Mouse (Mus musculus): ENCODE results near the gene Acot4. TPM values are rescaled to one million over a fixed set of nuclear protein-coding genes. Genes with fewer than 3 reads are reported as not detected.

The Acot4 gene
- total and polyA plus RNA-seq, 2 experiments from 2014 or later, result 0.55 to 18.2 TPM

DNA sequence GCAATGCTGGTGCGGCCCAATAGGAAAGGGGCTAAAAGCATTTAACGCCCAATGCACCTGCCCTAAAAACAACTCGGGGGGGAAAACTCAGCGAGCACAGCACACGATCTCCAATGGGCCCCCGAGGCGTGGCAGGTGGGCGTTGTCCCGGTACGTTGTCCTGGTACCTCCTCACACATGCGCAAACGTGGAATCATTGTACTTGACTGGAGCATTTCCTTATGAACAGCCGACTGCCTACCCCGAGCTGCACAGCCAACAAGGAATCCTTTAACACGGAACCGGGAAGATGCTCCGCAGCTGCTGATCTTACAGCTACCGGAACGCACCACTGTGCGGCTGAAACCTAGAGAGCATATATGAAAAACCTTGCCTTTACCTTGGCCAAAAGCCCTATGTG is 24.2 kb downstream of the Acot4 start:
- no peaks in the 10 kb centered on the region for H3K9me3 ChIP-seq (replicated peaks; ENCODE audit: control insufficient read depth, low read length)
- TF ChIP-seq CTCF (IDR thresholded peaks at IDR 0.05; ENCODE audit: low read depth) (no peak), EP300 (IDR thresholded peaks at IDR 0.05; ENCODE audit: low read depth) (no peak)
- H3K27ac ChIP-seq (ENCODE audit: low read depth), result no peak overlapping the region
- H3K4me2 ChIP-seq (ENCODE audit: low read depth, low read length), result no peak overlapping the region
- ATAC-seq (ENCODE audit: insufficient read depth, low read depth) (no peak), DNase-seq (ENCODE audit: low spot score) (no peak)
- H3K27me3 ChIP-seq (ENCODE audit: control insufficient read depth, insufficient read depth, low read length), result no peaks in the 10 kb centered on the region
- H3K36me3 ChIP-seq (replicated peaks; ENCODE audit: control insufficient read depth, insufficient read depth, low read length), result no peaks in the 10 kb centered on the region
- WGBS, result 88% methylated on average over 20 of the region's 20 CpGs
- no peaks in the 10 kb centered on the region for H3K4me1 ChIP-seq (ENCODE audit: control insufficient read depth, insufficient read depth)
- no peak overlapping the region for H3K4me3 ChIP-seq (ENCODE audit: low read depth, low read length)
- H3K9ac ChIP-seq (replicated peaks; ENCODE audit: low read depth, low read length), result no peak overlapping the region

DNA sequence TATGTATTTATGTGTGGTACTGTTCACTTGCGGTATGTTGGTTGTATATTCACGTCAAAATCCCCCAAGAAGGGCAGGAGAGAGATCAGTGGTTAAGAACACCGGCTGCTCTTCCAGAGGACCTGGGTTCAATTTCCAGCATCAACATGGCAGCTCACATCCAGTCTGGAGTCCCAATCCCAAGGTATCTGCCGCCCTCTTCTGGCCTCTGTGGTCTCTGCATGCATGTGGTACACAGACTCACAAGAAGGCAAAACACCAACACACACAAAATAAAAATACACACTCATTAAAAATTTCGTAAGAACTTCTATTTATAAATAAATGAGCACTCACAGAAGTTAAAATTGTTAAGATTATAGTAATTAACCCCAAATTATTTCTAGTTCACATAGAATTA is 25.0 kb downstream of the Acot4 start:
- no peak overlapping the region for H3K4me2 ChIP-seq (ENCODE audit: low read depth, low read length)
- H3K27me3 ChIP-seq (ENCODE audit: control insufficient read depth, insufficient read depth, low read length), result peaks cover 5% of the 10 kb centered on the region; the same call in 1 of the 2 replicates
- ATAC-seq (ENCODE audit: insufficient read depth, low read depth) (no peak), DNase-seq (ENCODE audit: low spot score) (no peak)
- no peak overlapping the region for H3K27ac ChIP-seq (ENCODE audit: low read depth)
- H3K4me1 ChIP-seq (ENCODE audit: control insufficient read depth, insufficient read depth), result no peaks in the 10 kb centered on the region
- no peak overlapping the region for H3K4me3 ChIP-seq (ENCODE audit: low read depth, low read length)
- TF ChIP-seq EP300 (IDR thresholded peaks at IDR 0.05; ENCODE audit: low read depth) (no peak), CTCF (IDR thresholded peaks at IDR 0.05; ENCODE audit: low read depth) (peak; percentile 10; the same call in 1 of the 2 replicates)
- H3K9ac ChIP-seq (replicated peaks; ENCODE audit: low read depth, low read length), result no peak overlapping the region
- H3K9me3 ChIP-seq (replicated peaks; ENCODE audit: control insufficient read depth, low read length), result no peaks in the 10 kb centered on the region
- no peaks in the 10 kb centered on the region for H3K36me3 ChIP-seq (replicated peaks; ENCODE audit: control insufficient read depth, insufficient read depth, low read length)
- WGBS, result 61% methylated on average over 5 of the region's 5 CpGs

- 73% methylated on average over 2 of the region's 2 CpGs for WGBS
- no peak overlapping the region for H3K27ac ChIP-seq (ENCODE audit: low read depth)
- no peak for ATAC-seq (ENCODE audit: insufficient read depth, low read depth)
- H3K27me3 ChIP-seq (ENCODE audit: control insufficient read depth, insufficient read depth, low read length), result peaks cover 11% of the 10 kb centered on the region
- H3K4me3 ChIP-seq (ENCODE audit: low read depth, low read length), result no peak overlapping the region
- no peaks in the 10 kb centered on the region for H3K36me3 ChIP-seq (replicated peaks; ENCODE audit: control insufficient read depth, insufficient read depth, low read length)
- no peaks in the 10 kb centered on the region for H3K9me3 ChIP-seq (replicated peaks; ENCODE audit: control insufficient read depth, low read length)
- no peaks in the 10 kb centered on the region for H3K4me1 ChIP-seq (ENCODE audit: control insufficient read depth, insufficient read depth)
- DNase-seq (ENCODE audit: low spot score), result no peak
- no peak overlapping the region for H3K9ac ChIP-seq (replicated peaks; ENCODE audit: low read depth, low read length)
- no peak overlapping the region for H3K4me2 ChIP-seq (ENCODE audit: low read depth, low read length)
- no peak for TF ChIP-seq EP300 (IDR thresholded peaks at IDR 0.05; ENCODE audit: low read depth)
- no peak for TF ChIP-seq CTCF (IDR thresholded peaks at IDR 0.05; ENCODE audit: low read depth)
These were observed 25.7 kb downstream of the Acot4 start for GRCm38 (mm10) chr12:84063833-84064232.

GRCm38 (mm10) chr12:84064621-84065020 is 26.4 kb downstream of the Acot4 start:
- 68% methylated on average over 8 of the region's 8 CpGs for WGBS
- Histone ChIP-seq H3K4me2 (ENCODE audit: low read depth, low read length) (no peak overlapping the region), H3K9me3 (replicated peaks; ENCODE audit: control insufficient read depth, low read length) (no peaks in the 10 kb centered on the region)

GRCm38 (mm10) chr12:84067752-84068151 is 29.6 kb downstream of the Acot4 start:
- 76% methylated on average over 4 of the region's 4 CpGs for WGBS
- no peak for ATAC-seq (ENCODE audit: insufficient read depth, low read depth)

More at GRCm38 (mm10) chr12:84064621-84065020, 26.4 kb downstream of the Acot4 start:
- ATAC-seq (ENCODE audit: insufficient read depth, low read depth) (no peak), DNase-seq (ENCODE audit: low spot score) (no peak)
- H3K27me3 ChIP-seq (ENCODE audit: control insufficient read depth, insufficient read depth, low read length), result peaks cover 17% of the 10 kb centered on the region
- no peak overlapping the region for H3K9ac ChIP-seq (replicated peaks; ENCODE audit: low read depth, low read length)
- H3K36me3 ChIP-seq (replicated peaks; ENCODE audit: control insufficient read depth, insufficient read depth, low read length), result no peaks in the 10 kb centered on the region
- no peak overlapping the region for H3K4me3 ChIP-seq (ENCODE audit: low read depth, low read length)
- no peaks in the 10 kb centered on the region for H3K4me1 ChIP-seq (ENCODE audit: control insufficient read depth, insufficient read depth)
- TF ChIP-seq EP300 (IDR thresholded peaks at IDR 0.05; ENCODE audit: low read depth) (no peak), CTCF (IDR thresholded peaks at IDR 0.05; ENCODE audit: low read depth) (no peak)
- H3K27ac ChIP-seq (ENCODE audit: low read depth), result no peak overlapping the region

DNA sequence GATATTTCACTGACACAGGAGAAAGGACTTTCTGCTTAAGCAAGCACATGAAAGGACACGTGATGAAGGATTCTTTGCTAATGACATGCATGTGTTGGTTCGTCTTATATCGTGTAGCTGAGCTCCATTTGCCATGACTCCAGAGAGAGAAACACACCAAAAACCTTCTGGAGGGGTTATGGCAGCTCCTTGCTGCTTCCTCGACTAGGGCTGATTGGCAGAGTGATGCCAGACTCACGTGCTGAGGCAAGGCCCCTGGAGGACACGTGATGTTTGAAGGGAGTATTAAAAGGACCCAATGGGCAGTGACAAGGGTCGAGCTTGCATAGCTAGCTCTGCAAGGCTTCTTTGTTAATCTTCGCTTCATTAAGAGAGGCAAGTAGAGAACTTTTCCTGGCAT is 30.1 kb downstream of the Acot4 start:
- no peak overlapping the region for H3K4me3 ChIP-seq (ENCODE audit: low read depth, low read length)
- WGBS, result 70% methylated on average over 8 of the region's 8 CpGs

More at GRCm38 (mm10) chr12:84067752-84068151, 29.6 kb downstream of the Acot4 start:
- Histone ChIP-seq H3K27ac (ENCODE audit: low read depth) (no peak overlapping the region), H3K4me2 (ENCODE audit: low read depth, low read length) (no peak overlapping the region), H3K9ac (replicated peaks; ENCODE audit: low read depth, low read length) (no peak overlapping the region), H3K36me3 (replicated peaks; ENCODE audit: control insufficient read depth, insufficient read depth, low read length) (no peaks in the 10 kb centered on the region), H3K27me3 (ENCODE audit: control insufficient read depth, insufficient read depth, low read length) (peaks cover 20% of the 10 kb centered on the region), H3K4me3 (ENCODE audit: low read depth, low read length) (no peak overlapping the region), H3K4me1 (ENCODE audit: control insufficient read depth, insufficient read depth) (no peaks in the 10 kb centered on the region), H3K9me3 (replicated peaks; ENCODE audit: control insufficient read depth, low read length) (no peaks in the 10 kb centered on the region)
- TF ChIP-seq EP300 (IDR thresholded peaks at IDR 0.05; ENCODE audit: low read depth) (no peak), CTCF (IDR thresholded peaks at IDR 0.05; ENCODE audit: low read depth) (no peak)
- DNase-seq (ENCODE audit: low spot score), result no peak

More for the DNA sequence above, 30.1 kb downstream of the Acot4 start:
- H3K9me3 ChIP-seq (replicated peaks; ENCODE audit: control insufficient read depth, low read length), result no peaks in the 10 kb centered on the region
- peaks cover 20% of the 10 kb centered on the region for H3K27me3 ChIP-seq (ENCODE audit: control insufficient read depth, insufficient read depth, low read length)
- TF ChIP-seq EP300 (IDR thresholded peaks at IDR 0.05; ENCODE audit: low read depth) (no peak), CTCF (IDR thresholded peaks at IDR 0.05; ENCODE audit: low read depth) (no peak)
- no peak overlapping the region for H3K4me2 ChIP-seq (ENCODE audit: low read depth, low read length)
- no peaks in the 10 kb centered on the region for H3K4me1 ChIP-seq (ENCODE audit: control insufficient read depth, insufficient read depth)
- no peaks in the 10 kb centered on the region for H3K36me3 ChIP-seq (replicated peaks; ENCODE audit: control insufficient read depth, insufficient read depth, low read length)
- DNase-seq (ENCODE audit: low spot score) (no peak), ATAC-seq (ENCODE audit: insufficient read depth, low read depth) (no peak)
- no peak overlapping the region for H3K27ac ChIP-seq (ENCODE audit: low read depth)
- H3K9ac ChIP-seq (replicated peaks; ENCODE audit: low read depth, low read length), result no peak overlapping the region

All from heart, postnatal 0 days (tissue).